Comparison of ENCODE assay signal across 8 mouse cellular contexts in the genomic region with DNA sequence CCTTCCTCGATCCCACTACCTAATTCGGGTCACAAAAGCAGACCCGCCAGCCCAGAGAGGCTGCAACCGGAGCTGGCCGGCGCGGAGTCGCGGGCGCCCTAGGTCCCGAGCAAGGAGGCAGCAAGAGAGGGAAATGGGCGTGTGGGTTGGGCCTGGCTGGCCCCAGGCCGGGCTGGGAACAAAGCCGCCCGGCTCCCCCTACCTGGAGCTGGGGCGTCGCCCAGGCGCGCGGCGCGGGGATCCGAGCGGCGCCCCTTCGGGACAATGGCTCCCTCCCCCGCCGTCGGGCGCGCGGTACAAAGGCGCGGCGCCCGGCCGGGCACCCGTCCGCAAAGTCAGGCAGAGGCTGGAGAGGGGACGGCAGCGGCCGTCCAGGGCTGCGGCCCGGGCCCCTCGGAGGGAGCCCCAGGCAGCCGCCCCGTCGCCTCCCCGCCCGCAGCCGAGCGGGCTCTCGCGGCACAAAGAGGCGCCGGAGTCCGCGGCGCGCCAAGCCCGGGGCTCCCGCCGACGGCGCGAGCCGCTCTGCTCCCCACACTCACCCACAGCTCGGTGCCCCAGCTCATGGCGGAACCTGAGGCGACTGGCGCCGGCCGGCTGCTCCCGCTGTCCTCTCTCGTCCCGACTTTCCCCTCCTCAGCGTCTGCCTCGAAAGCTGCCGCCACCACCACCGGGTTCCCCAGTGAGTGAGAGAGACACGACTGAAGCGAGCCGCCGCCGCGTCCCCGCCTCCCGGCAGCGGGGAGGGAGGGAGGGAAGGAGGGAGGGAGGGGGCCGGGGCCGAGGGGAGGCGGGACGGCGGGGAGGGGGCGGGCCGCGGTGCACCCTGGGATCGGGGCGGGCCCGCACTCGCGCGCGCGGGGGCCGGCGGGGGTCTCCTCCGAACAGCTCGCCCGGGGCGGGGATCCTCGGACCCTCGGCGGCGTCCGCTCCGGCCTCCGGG. TPM values are rescaled to one million over a fixed set of nuclear protein-coding genes. Genes with fewer than 3 reads are reported as not detected.
DNase-seq lines count a peak whose midpoint lies in the region; ATAC-seq and TF ChIP-seq lines count a peak whose summit lies in the region.

A gene (minus strand): TSS at position 725 of the 940 bp plus-strand sequence.

- peak within 1 kb of the TSS; percentile 68 for H3K4me3 ChIP-seq in heart, adult 2 months
- peak within 1 kb of the TSS; percentile 91 for H3K4me3 ChIP-seq in kidney, adult 2 months (ENCODE audit: insufficient read depth, low read depth, low read length)
- H3K4me3 ChIP-seq in limb, embryonic 13.5 days = peak within 1 kb of the TSS; percentile 96
- peak within 1 kb of the TSS; percentile 99 for H3K4me3 ChIP-seq in midbrain, embryonic 14.5 days (replicated peaks; ENCODE audit: low read depth, low read length)
- peak within 1 kb of the TSS; percentile 95 for H3K4me3 ChIP-seq in stomach, embryonic 14.5 days (ENCODE audit: low read depth, low read length)

- no peaks in the 10 kb centered on the region for H3K9me3 ChIP-seq in limb, embryonic 13.5 days
- no peaks in the 10 kb centered on the region for H3K9me3 ChIP-seq in midbrain, embryonic 14.5 days (ENCODE audit: control insufficient read depth, low read length)
- no peaks in the 10 kb centered on the region for H3K9me3 ChIP-seq in stomach, embryonic 14.5 days (ENCODE audit: control insufficient read depth, low read depth, low read length)

- no peak for TF ChIP-seq EP300 in heart, adult 2 months (IDR thresholded peaks at IDR 0.05; ENCODE audit: insufficient read depth, low read depth, low read length)

- H3K27ac ChIP-seq in heart, adult 2 months = peak within 1 kb of the TSS; percentile 93
- H3K27ac ChIP-seq in kidney, adult 2 months (ENCODE audit: insufficient read depth, low read depth, low read length) = peak within 1 kb of the TSS; percentile 99
- H3K27ac ChIP-seq in limb, embryonic 13.5 days = peak within 1 kb of the TSS; percentile 98
- peak within 1 kb of the TSS; percentile 99 for H3K27ac ChIP-seq in midbrain, embryonic 14.5 days (replicated peaks; ENCODE audit: low read depth, low read length)
- H3K27ac ChIP-seq in stomach, embryonic 14.5 days (ENCODE audit: low read length) = peak within 1 kb of the TSS; percentile 99

- H3K4me1 ChIP-seq in heart, adult 2 months (ENCODE audit: control insufficient read depth, insufficient read depth, low read length) = peaks cover 7% of the 10 kb centered on the region
- peaks cover 19% of the 10 kb centered on the region; the same call in 1 of the 2 replicates for H3K4me1 ChIP-seq in kidney, adult 2 months (ENCODE audit: control insufficient read depth, insufficient read depth, low read length)
- H3K4me1 ChIP-seq in limb, embryonic 13.5 days = peaks cover 37% of the 10 kb centered on the region
- H3K4me1 ChIP-seq in midbrain, embryonic 14.5 days (ENCODE audit: control insufficient read depth, insufficient read depth, low read length) = peaks cover 38% of the 10 kb centered on the region
- H3K4me1 ChIP-seq in stomach, embryonic 14.5 days (ENCODE audit: control insufficient read depth, insufficient read depth, low read length) = peaks cover 11% of the 10 kb centered on the region

- peak; percentile 34 for ATAC-seq in cerebellum, adult (ENCODE audit: insufficient number of reproducible peaks, low FRiP score, low TSS enrichment)
- ATAC-seq in limb, embryonic 13.5 days (ENCODE audit: low FRiP score, low read depth) = peak; percentile 81
- peak; percentile 90 for ATAC-seq in midbrain, embryonic 14.5 days (ENCODE audit: low FRiP score, low TSS enrichment)
- peak; percentile 79 for ATAC-seq in stomach, embryonic 14.5 days (ENCODE audit: insufficient number of reproducible peaks, insufficient read depth, low FRiP score, low read depth)

- TF ChIP-seq CTCF in heart, adult 2 months (IDR thresholded peaks at IDR 0.05) = no peak
- TF ChIP-seq CTCF in kidney, adult 2 months (conservative IDR thresholded peaks at IDR 0.05; ENCODE audit: insufficient read depth, insufficient read length, low read depth, low read length) = no peak

- peak within 1 kb of the TSS; percentile 81 for H3K4me2 ChIP-seq in limb, embryonic 13.5 days (replicated peaks)
- H3K4me2 ChIP-seq in midbrain, embryonic 14.5 days (ENCODE audit: low read length) = peak within 1 kb of the TSS; percentile 77
- peak within 1 kb of the TSS; percentile 82 for H3K4me2 ChIP-seq in stomach, embryonic 14.5 days (replicated peaks; ENCODE audit: low read depth, low read length)

- H3K36me3 ChIP-seq in heart, adult 2 months (ENCODE audit: control insufficient read depth, insufficient read depth, low read length) = no peaks in the 10 kb centered on the region
- no peaks in the 10 kb centered on the region for H3K36me3 ChIP-seq in kidney, adult 2 months (ENCODE audit: control insufficient read depth, insufficient read depth, low read length)
- no peaks in the 10 kb centered on the region for H3K36me3 ChIP-seq in limb, embryonic 13.5 days
- H3K36me3 ChIP-seq in midbrain, embryonic 14.5 days (ENCODE audit: control insufficient read depth, insufficient read depth, low read length) = no peaks in the 10 kb centered on the region
- no peaks in the 10 kb centered on the region for H3K36me3 ChIP-seq in stomach, embryonic 14.5 days (ENCODE audit: control insufficient read depth, insufficient read depth, low read length)

- H3K79me2 ChIP-seq in heart, adult 2 months (replicated peaks; ENCODE audit: control insufficient read depth, insufficient read depth, low read length) = no peaks in the 10 kb centered on the region; the same call in 1 of the 2 replicates

- TF ChIP-seq POLR2A in heart, adult 2 months (IDR thresholded peaks at IDR 0.05; ENCODE audit: insufficient read depth, low read depth, low read length) = peak; percentile 70
- peak; percentile 78 for TF ChIP-seq POLR2A in kidney, adult 2 months (IDR thresholded peaks at IDR 0.05; ENCODE audit: low read depth, low read length)

- peak within 1 kb of the TSS; percentile 80 for H3K9ac ChIP-seq in heart, adult 2 months (ENCODE audit: low read depth, low read length)
- H3K9ac ChIP-seq in limb, embryonic 13.5 days = peak within 1 kb of the TSS; percentile 99
- H3K9ac ChIP-seq in midbrain, embryonic 14.5 days (replicated peaks; ENCODE audit: low read length) = peak within 1 kb of the TSS; percentile 100
- peak within 1 kb of the TSS; percentile 99 for H3K9ac ChIP-seq in stomach, embryonic 14.5 days (replicated peaks; ENCODE audit: low read depth, low read length)

- WGBS in heart, adult 2 months = under 1% methylated on average over 101 of the region's 118 CpGs
- WGBS in kidney, adult 2 months = 1% methylated on average over 106 of the region's 118 CpGs
- under 1% methylated on average over 92 of the region's 118 CpGs for WGBS in limb, embryonic 13.5 days
- WGBS in midbrain, embryonic 14.5 days = under 1% methylated on average over 84 of the region's 118 CpGs
- under 1% methylated on average over 87 of the region's 118 CpGs for WGBS in stomach, embryonic 14.5 days

- intact Hi-C loops in heart, adult 2 months (cut with DNase I) = loop anchor here (2.0 to 5.0 kb wide), 4 partner anchors 32 to 112 kb away; no protein-coding TSS in a partner anchor

- no peaks in the 10 kb centered on the region for H3K27me3 ChIP-seq in heart, adult 2 months (ENCODE audit: control insufficient read depth, insufficient read depth, low read length)
- H3K27me3 ChIP-seq in kidney, adult 2 months (replicated peaks; ENCODE audit: control insufficient read depth, insufficient read depth, low read length) = no peaks in the 10 kb centered on the region
- H3K27me3 ChIP-seq in limb, embryonic 13.5 days = no peaks in the 10 kb centered on the region
- H3K27me3 ChIP-seq in midbrain, embryonic 14.5 days (ENCODE audit: control insufficient read depth, insufficient read depth, low read length) = no peaks in the 10 kb centered on the region
- no peaks in the 10 kb centered on the region for H3K27me3 ChIP-seq in stomach, embryonic 14.5 days (ENCODE audit: control insufficient read depth, insufficient read depth, low read length)

- DNase-seq in cerebellum, adult 9-10 months = no peak
- peak; percentile 91 for DNase-seq in embryo, embryonic 9.5 days (ENCODE audit: extremely low spot score)
- DNase-seq in heart, adult 2 months = peak; percentile 84 to 86
- DNase-seq in kidney, adult 2 months = peak; percentile 87
- DNase-seq in midbrain, embryonic 14.5 days = peak; percentile 94

RNA-seq across cellular contexts. Expression of the gene that starts here (rescaled TPM):
- 10 to 100 TPM; 17.2 to 17.4 TPM for total RNA-seq in heart, adult 2 months (2021)
- 7.6 and 15.0 TPM in 2 replicates for polyA plus RNA-seq in heart, adult 2 months (2012; rRNA removed)
- polyA plus RNA-seq in kidney, adult 2 months (2012; rRNA removed) = 18.5 and 23.0 TPM in 2 replicates
- polyA plus RNA-seq in limb, embryonic 13.5 days (2015; fragmentation: Nextera tagmentation; extraction: Ambion mirVana) = 76.7 and 77.8 TPM in 2 replicates
- polyA plus RNA-seq in midbrain, embryonic 14.5 days (2014; fragmentation: Nextera tagmentation; extraction: Ambion mirVana) = 277 and 289 TPM in 2 replicates
- 79.6 and 84.7 TPM in 2 replicates for polyA plus RNA-seq in stomach, embryonic 14.5 days (2014; fragmentation: Nextera tagmentation; extraction: Ambion mirVana)

Comparison
In these comparisons a context has a peak if more than half of its experiments do, and no peak if none do; other contexts are left out.
1. ATAC-seq: peak in every context shown above with its lines; median percentile 90 in midbrain, embryonic 14.5 days; 81 in limb, embryonic 13.5 days; 79 in stomach, embryonic 14.5 days; 34 in cerebellum, adult.